Mouse (Mus musculus) lung, postnatal 25 days (tissue): ENCODE measurements at regions not wholly inside any gene's neighbourhood (a gene's known extent, or its start where the extent isn't known, plus 50 kb on each side); places are given as distances from the start of the nearest gene placed in this dataset.

ENCODE experiments used
- DNase-seq: peaks from one replicate; pipeline ENCODE4 v3.0.0; 2022; ENCODE audit warnings: low spot score

GRCm38 (mm10) chr1:77748483-77749465 lies 233.9 kb upstream of the Epha4 start:
- DNase-seq: no peak

GRCm38 (mm10) chr1:77732099-77732498 lies 217.2 kb upstream of the Epha4 start:
- no peak for DNase-seq

- DNase-seq: no peak
Observed at GRCm38 (mm10) chr1:77727561-77727960, 212.7 kb upstream of the Epha4 start.

- DNase-seq: no peak
Observed at GRCm38 (mm10) chr1:77723246-77723645, 208.4 kb upstream of the Epha4 start.

GRCm38 (mm10) chr1:77720859-77721258 lies 206.0 kb upstream of the Epha4 start:
- no peak for DNase-seq

DNA sequence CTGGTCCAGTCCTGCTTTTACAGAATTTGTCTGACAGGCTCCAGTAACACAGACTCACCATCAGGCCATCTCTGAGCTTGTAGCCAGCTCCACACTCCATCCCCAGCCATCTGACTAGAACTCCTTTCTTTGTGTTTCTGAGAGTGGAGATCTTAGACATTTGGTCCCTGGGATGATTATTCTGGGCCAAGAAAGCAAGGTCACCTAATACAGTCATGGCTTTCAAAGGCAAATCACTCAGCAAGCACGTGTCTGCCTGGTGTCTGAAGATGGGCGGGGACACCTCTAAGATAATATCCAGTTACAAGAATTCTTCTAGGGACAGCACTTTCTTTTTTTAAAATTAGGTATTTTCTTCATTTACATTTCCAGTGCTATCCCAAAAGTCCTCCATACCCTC lies 198.1 kb upstream of the Epha4 start:
- no peak for DNase-seq

DNA sequence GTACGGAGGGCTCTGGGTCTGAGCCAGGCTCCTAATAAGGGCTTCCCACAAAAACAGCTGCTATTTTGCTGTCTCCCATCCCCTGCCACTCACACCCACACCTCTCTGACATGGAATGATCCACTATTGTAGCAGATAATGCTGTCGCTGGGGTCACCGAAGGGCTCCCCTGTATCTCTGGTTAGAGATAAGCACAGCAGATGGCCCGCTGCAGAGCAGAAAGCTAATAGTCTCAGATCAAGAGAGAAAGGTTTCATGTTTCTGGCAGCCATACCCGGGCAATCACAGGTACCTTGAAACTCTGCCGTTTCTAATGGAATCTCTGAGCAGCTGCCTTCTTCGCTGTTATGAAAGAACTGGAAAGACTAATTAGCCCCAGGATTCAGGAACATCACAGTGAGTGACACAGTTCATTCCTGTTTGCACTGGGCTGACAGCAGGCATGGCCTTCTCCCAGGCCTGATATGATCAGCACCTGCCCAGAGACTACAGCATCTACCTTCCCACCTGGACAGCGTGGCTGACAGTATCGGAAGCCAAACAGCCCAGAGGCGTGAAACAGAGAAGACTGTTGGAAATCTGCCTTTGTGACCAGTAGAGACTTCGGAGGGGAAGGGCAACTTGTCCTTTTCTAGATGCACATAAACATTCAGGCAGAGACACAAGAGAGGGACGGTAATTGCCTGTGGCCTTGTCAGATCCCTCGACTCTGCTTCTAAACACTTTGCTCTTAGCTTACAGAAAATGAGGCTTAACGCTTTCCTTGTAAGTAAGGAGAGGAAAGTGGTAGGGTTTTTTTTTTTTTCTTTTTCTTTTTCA lies 193.5 kb upstream of the Epha4 start:
- DNase-seq: no peak

- DNase-seq: no peak
Observed at GRCm38 (mm10) chr1:77695228-77696018, 180.5 kb upstream of the Epha4 start.

- no peak for DNase-seq
Observed at GRCm38 (mm10) chr1:77663345-77663744, 148.5 kb upstream of the Epha4 start.

DNA sequence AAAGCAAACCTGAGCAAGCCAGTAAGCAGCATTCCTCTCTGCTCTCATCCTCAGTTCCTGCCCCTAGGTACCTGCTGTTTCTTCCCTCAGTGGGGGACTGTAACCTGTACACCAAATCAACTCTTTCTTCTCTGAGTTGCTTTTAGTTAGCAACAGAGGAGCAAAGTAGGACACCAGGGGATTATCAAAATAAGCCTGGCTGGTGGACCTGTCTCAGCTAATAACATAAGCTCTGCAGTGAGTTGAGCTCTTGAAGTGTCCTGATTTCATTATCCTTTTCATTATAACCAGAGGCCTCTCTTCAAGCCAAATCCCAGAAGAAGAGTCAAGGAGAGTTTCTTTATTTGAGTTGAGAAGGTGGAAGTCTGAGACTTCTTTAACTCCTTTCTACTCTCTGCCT lies 145.5 kb upstream of the Epha4 start:
- DNase-seq: no peak

DNA sequence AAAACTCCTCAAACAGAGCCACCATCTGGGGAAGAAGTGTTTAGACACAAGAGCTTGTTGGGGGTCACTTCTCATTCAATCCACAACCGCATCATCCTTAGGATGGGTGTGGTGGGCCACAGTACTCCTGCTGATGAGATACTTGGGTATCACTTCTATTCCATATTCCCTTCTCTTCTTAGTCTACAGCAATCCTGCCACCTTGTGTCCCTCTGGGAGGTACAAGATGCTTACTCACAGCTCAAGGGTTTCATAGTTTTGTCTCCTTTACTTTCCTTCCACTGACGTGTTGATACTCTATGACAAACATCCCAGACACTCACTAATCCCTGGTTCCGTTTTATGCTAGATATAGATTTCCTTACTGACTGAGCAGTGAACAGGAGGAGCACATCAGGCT lies 122.1 kb upstream of the Epha4 start:
- no peak for DNase-seq

GRCm38 (mm10) chr1:77629496-77630281 lies 114.8 kb upstream of the Epha4 start:
- DNase-seq: no peak

- DNase-seq: no peak
Observed at GRCm38 (mm10) chr1:77628861-77629260, 114.0 kb upstream of the Epha4 start.

DNA sequence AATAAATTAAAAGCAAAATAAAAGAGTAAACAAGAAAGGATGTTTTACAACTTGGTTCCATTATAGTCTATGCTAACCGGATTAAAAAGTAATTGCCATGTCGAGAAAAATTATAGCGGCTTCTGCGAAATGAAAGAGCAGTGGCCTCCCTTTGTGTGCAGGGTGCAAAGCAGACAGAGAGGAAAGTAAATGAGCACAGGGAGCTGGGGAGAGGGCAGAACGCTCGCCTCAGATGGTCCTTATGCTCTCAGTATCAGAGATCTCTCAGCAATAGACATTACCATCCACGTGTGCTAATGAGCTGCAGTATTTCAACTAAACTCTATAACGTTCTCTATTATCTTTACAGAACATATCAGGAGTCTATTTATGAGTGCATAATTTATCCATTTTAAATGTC lies 102.6 kb upstream of the Epha4 start:
- DNase-seq: no peak

DNA sequence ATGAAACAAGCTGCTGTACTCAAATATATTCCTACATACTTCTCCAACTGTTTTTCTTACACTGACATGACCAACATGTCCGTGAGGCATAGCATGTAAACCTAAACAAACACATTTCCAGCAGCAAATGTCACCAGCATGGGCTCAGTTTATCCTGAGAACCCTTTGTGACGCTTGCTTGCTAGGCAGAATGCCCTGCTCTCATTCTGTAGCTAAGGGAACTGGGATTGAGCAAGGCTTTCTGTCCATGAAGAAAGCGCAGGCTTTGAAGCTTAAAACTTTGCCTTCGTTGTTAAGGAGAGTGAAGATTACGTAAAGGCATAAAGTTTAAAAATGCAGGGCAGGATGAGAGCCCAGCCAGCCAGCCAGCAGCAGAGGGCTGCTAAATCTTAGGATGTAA lies 85.6 kb upstream of the Epha4 start:
- DNase-seq: no peak

DNA sequence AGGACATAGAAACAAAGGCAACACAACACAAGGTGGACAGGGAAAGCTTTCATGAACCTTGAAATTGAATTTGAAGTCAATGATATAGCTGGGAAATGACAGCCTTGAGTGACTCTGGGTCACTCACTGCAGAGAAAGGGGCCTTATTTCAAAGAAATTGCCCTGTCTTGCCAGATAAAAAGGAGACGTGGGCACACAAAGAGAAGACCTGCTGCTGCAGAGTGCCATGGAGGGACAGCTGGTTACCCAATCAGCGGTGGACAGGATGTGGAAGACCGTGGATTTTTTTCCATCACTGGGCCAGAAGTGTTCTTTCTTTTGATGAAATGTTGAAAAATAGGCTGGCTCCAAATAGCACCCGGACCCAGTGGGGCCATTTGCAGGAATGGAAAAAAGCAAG lies 77.8 kb upstream of the Epha4 start:
- no peak for DNase-seq

DNA sequence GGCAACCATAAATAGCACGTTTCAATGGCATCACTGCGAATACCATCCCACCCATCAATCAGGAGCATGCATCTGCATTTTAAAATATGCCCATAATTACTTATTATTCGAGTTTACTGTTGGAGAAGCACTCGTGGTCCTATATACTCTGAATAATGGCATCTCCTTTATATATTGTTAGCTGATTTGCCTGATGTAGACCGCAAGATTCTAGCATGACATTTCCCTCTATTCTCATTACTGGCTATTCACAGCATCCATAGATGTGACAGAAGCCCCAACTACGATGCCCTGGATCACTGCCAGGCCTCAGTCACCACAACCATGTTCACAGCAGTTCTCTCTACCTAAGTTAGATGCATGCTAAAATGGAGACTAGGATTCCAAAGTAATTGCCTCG lies 77.4 kb upstream of the Epha4 start:
- no peak for DNase-seq

- no peak for DNase-seq
Observed at GRCm38 (mm10) chr1:77589423-77589822, 74.5 kb upstream of the Epha4 start.

DNA sequence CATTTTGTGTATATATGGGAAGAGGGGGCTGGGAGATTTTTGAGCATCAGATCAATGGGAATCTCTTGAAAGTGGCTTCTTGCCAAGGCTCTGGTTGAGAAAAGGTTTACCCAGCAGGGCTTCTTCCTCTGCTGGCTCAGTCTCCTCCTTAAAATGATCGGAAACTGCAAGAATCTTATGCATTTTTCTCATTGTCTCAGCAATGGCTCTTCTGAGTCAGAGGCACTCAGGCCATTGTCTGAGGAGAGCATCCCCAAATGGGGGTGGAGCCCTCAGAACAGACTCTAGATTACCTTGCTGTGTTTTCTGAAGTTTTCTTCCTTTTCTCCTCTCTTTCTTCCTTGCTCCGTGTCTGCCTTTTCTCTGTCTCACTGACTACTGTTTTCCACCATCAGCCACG lies 70.6 kb upstream of the Epha4 start:
- DNase-seq: no peak

GRCm38 (mm10) chr1:77568081-77568480 lies 53.2 kb upstream of the Epha4 start:
- DNase-seq: no peak

GRCm38 (mm10) chr1:77567657-77568056 lies 52.8 kb upstream of the Epha4 start:
- DNase-seq: no peak
